Mouse (Mus musculus) lung, adult 18-20 months (tissue): ENCODE data around the gene Gm37240.

ENCODE experiments used
- DNase-seq, 2 experiments: peaks; one replicate each; pipeline ENCODE4 v3.0.0; 2022; ENCODE audit warnings: mixed read lengths in 2 of 2

Gene Gm37240

GRCm38 (mm10) chr3:84807826-84808225 lies 1079.5 kb downstream of the Gm37240 start:
- DNase-seq = no peak

DNA sequence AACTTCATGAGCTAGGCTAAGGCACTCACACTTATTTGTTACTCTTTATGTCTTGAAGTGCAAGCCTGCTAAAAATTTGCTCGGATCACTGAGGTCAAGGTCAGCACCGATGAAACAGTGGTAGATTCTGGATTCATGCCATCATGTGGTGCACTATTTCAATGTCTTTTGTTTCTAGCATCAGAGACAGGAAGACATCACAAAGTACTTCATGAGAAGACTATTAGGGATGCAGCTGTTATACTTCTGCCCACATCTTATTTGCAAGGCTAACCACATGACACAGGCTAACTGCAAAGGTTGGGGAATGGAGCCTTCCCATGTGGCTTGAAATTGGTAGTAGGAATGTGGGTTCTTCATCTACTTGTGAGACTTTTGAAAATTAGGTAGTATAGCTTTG lies 1081.1 kb downstream of the Gm37240 start:
- no peak for DNase-seq

DNA sequence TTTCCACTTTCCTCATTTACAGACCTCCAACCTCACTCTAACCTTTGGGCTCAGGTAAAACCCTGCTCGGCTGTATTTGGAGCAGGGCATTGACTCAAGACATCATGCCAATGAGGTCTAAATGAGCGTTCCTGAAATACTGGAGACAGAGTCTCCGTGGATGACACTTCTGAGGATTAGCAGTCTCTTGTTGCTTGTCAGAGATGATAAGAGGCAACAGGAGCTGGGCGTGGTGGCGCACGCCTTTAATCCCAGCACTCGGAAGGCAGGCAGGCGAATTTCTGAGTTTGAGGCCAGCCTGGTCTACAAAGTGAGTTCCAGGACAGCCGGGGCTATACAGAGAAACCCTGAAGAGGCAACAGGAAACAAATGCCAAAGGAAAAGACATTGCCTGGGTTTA lies 1083.3 kb downstream of the Gm37240 start:
- no peak for DNase-seq

- no peak for DNase-seq
Measured at GRCm38 (mm10) chr3:84787914-84788313, 1099.4 kb downstream of the Gm37240 start.

DNA sequence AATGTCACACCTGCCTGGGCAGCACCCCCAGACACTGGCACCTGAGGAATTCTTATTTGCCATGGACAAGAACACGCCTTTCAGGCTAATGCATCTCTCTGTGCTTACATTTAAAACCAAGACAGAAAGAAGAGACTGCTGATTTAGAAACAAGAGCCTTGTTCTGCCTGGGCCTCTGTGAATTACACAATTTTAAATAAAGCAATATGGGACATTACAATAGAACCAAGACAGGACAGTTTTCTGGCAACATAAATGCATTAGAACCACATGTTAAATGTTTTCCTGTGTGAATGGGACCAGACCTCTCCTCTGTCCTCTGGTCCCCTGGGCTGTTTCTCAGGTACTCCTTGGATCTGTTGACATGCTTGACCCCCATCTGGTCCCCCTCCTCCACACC lies 1111.2 kb downstream of the Gm37240 start:
- DNase-seq = no peak

DNA sequence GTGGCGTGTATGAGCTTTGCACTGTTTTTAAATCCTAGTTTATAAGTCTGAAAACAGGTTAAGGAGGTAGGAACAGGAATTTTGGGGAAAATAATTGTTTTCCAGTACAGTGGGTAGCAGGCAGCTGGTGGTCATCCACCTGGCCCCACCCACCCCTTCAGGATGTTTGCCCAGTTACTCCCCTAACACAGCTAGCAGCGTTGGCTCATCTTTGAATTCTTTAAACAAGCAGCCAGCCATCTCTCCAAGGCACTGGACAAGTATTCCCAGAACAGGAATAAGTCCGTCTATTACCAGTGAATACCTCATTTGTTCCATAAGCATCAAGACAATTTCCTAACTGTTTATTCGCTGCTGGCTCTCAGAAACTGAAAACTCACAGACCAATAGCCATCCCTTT lies 1111.7 kb downstream of the Gm37240 start:
- no peak for DNase-seq

DNA sequence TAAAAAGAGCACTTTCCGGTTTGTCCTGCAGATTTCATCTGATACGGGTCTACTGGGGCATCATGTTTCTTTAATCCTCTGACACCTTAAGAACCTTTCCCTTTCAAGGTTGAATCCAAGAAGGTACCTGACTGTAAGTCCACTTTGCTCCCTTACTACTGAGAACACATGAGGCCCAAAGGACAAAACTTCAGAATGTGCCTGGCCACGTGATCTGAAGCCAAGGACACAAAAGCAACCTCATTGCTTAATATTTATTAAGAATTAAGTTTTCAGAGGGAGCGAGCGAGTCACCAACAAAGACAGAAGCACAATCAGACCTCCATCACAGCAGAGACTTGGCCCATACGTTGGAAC lies 1112.3 kb downstream of the Gm37240 start:
- no peak for DNase-seq

GRCm38 (mm10) chr3:84774246-84775066 lies 1112.9 kb downstream of the Gm37240 start:
- peak; percentile 11 to 51 for DNase-seq

DNA sequence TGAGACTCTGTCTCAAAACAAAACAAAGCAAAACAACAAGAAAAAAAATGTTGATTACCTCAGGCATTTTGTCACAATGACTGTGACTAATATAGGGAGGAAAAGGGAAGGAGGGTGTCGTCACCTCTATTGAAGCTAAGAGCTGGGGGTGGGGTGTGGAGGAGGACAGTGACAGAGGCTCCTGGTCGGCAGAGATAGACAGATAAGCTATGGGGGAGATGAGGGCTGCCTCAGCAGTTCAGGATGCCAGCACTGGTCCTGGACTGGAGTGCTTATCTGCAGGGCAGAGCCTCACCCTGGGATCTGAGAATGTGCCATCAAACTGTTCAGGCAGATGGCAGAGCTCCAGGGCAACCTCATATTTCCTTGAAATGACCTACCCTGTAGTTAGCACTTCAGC lies 1115.3 kb downstream of the Gm37240 start:
- no peak for DNase-seq

DNA sequence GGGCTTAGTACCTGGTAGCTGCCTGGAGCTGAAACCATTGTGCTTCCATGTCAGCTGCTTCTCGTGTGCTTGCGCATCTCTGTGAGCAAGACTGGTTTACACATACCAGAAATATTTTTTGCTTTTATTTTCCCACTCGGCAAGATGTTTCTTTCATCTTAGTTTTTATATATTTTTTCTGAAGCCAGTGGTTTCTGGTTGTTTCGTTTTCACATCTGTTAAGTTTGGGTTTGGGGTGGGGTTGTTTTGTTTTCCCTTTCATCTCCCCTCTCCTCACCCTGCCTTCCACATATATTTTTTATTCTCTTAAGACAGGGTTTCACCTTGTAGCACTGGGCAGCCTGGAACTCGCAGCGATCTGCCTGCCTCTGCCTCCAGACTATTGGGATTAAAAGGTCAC lies 1116.8 kb downstream of the Gm37240 start:
- no peak for DNase-seq

DNA sequence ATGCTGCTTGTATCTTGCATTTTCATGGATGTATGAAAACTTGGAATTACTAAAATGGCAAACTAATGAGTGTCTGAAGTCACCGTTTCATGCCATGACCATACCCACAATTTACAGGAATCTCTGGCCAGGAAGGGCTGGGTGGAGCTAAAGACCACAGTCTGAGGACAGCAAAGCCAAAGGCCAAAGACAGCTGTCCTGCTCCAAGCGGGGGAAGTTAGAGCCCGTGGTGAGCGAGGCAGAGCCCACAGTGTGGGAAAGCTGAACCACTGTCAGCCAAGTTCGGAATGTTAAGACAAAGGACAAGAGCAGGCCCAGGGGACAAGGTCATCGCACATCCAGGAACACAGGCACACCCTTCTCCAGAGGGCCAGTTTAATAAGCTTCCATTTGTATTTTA lies 1117.9 kb downstream of the Gm37240 start:
- no peak for DNase-seq

- DNase-seq = no peak
Measured at GRCm38 (mm10) chr3:84768940-84769339, 1118.4 kb downstream of the Gm37240 start.

DNA sequence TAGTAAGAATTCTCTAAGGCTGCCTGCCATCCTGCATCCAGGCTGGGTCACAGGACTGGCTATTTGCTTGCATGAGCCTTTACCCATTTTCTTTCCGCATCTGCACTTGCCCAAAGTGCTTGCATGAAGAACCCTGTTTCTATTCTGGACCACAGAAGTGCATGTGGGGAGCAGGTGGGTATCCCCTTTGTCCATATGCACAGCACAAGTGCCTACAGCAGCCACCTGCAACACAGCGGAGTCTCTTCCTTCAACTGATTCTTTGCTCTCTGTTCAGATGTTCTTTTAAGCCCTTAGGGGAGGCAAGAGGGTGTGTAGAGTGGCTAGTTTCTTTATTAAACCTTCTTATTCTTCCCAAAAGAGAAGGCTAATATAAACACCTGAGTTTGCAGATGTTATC lies 1133.5 kb downstream of the Gm37240 start:
- no peak for DNase-seq

DNA sequence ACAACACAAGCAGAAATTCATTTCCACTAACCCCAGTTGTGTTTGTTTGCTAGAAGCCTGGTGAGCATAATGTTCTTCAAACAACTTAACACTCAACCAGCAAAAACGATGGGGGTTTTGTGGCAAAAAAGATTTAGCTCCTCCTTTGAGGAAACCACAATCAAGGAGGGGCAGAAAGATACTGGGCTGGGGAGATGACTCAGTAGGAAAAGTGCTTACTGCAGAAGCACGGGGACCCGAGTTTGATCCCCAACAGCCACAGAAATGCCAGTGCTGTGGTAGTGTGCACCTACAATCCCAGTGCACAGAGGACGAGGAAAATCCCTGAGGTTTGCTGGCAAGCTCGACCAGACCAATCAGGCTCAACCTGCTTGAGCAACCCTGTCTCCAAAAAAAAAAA lies 1138.1 kb downstream of the Gm37240 start:
- no peak for DNase-seq

- no peak for DNase-seq
Measured at GRCm38 (mm10) chr3:84748139-84748538, 1139.2 kb downstream of the Gm37240 start.

GRCm38 (mm10) chr3:84745537-84746189 lies 1141.7 kb downstream of the Gm37240 start:
- DNase-seq = peak; percentile 42 to 59

DNA sequence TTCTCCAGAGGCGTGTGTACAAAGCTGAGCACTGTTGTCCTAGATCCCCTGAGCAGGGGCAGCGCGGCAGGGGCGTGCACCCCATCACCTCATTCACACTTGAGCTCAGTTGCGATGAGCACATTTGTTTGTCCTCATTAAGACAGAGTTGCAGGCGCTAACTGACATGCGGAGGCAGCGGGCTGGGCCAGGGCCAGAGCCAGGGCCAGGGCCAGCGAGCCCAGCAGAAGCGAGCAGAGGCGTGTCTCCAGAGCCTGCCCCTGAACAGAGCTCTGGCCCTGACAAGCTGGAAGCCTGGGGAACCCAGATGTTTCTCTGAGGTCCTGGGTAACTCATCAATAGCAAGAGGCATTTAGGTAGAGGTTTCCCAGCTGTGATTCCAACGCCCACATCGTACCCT lies 1142.6 kb downstream of the Gm37240 start:
- peak; percentile 28 to 57 for DNase-seq

GRCm38 (mm10) chr3:84740050-84740596 lies 1147.2 kb downstream of the Gm37240 start:
- no peak for DNase-seq

DNA sequence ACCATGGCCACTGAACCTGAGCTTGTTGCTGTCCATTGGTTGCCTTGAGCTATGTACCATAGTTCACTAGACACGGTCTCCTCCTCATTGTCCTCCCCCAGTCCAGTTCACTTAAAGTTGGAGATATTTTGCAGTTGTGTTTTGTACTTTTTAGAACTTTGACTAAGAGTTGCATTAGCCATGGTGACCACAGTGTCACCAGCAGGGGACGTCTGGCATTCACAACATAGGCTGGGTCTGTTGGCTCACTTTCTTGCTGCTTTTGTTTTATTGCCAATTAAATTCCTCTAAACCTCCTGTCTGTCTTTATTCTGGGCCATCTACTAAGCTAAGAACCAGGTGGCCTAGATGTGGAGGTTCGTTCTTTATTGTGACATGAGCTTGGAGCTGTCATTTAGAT lies 1150.2 kb downstream of the Gm37240 start:
- no peak for DNase-seq

- no peak for DNase-seq
Measured at GRCm38 (mm10) chr3:84735716-84736115, 1151.6 kb downstream of the Gm37240 start.

- DNase-seq = no peak
Measured at GRCm38 (mm10) chr3:84732516-84732915, 1154.8 kb downstream of the Gm37240 start.

GRCm38 (mm10) chr3:84732016-84732502 lies 1155.3 kb downstream of the Gm37240 start:
- no peak for DNase-seq

GRCm38 (mm10) chr3:84731403-84732015 lies 1155.8 kb downstream of the Gm37240 start:
- no peak for DNase-seq

- DNase-seq = no peak
Measured at GRCm38 (mm10) chr3:84731003-84731402, 1156.3 kb downstream of the Gm37240 start.
